Mouse (Mus musculus): ENCODE results near the gene Ephb3.

The Ephb3 gene

GRCm38 (mm10) chr16:21208001-21208565 lies 3.5 kb downstream of the Ephb3 start:
- no peak for DNase-seq

- no peak for DNase-seq
Observed at GRCm38 (mm10) chr16:21209290-21209689, 4.7 kb downstream of the Ephb3 start.

GRCm38 (mm10) chr16:21210204-21210603 lies 5.6 kb downstream of the Ephb3 start:
- DNase-seq, result no peak

- peak; percentile 39 for DNase-seq
Observed at GRCm38 (mm10) chr16:21210667-21211338, 6.2 kb downstream of the Ephb3 start.

- no peak for DNase-seq
Observed at GRCm38 (mm10) chr16:21211501-21211900, 6.9 kb downstream of the Ephb3 start.

GRCm38 (mm10) chr16:21212369-21212768 lies 7.8 kb downstream of the Ephb3 start:
- no peak for DNase-seq

- no peak for DNase-seq
Observed at GRCm38 (mm10) chr16:21213939-21214338, 9.4 kb downstream of the Ephb3 start.

GRCm38 (mm10) chr16:21214803-21215202 lies 10.2 kb downstream of the Ephb3 start:
- DNase-seq, result no peak

- DNase-seq, result no peak
Observed at GRCm38 (mm10) chr16:21216047-21216446, 11.5 kb downstream of the Ephb3 start.

- DNase-seq, result no peak
Observed at GRCm38 (mm10) chr16:21217233-21217632, 12.7 kb downstream of the Ephb3 start.

- DNase-seq, result no peak
Observed at GRCm38 (mm10) chr16:21219656-21220055, 15.1 kb downstream of the Ephb3 start.

GRCm38 (mm10) chr16:21223038-21223437 lies 18.5 kb downstream of the Ephb3 start:
- DNase-seq, result no peak

GRCm38 (mm10) chr16:21224648-21225240 lies 20.2 kb downstream of the Ephb3 start:
- no peak for DNase-seq

- no peak for DNase-seq
Observed at GRCm38 (mm10) chr16:21226629-21227028, 22.1 kb downstream of the Ephb3 start.

GRCm38 (mm10) chr16:21235135-21235534 lies 30.6 kb downstream of the Ephb3 start:
- DNase-seq, result no peak

- no peak for DNase-seq
Observed at GRCm38 (mm10) chr16:21238722-21239121, 34.2 kb downstream of the Ephb3 start.

GRCm38 (mm10) chr16:21240547-21240946 lies 36.0 kb downstream of the Ephb3 start:
- DNase-seq, result no peak

- no peak for DNase-seq
Observed at GRCm38 (mm10) chr16:21241030-21241429, 36.5 kb downstream of the Ephb3 start.

GRCm38 (mm10) chr16:21242946-21243345 lies 38.4 kb downstream of the Ephb3 start:
- no peak for DNase-seq

- DNase-seq, result no peak
Observed at GRCm38 (mm10) chr16:21244803-21245202, 40.2 kb downstream of the Ephb3 start.

GRCm38 (mm10) chr16:21245387-21245786 lies 40.8 kb downstream of the Ephb3 start:
- no peak for DNase-seq

- peak; percentile 43 for DNase-seq
Observed at GRCm38 (mm10) chr16:21245931-21246390, 41.4 kb downstream of the Ephb3 start.

- DNase-seq, result no peak
Observed at GRCm38 (mm10) chr16:21246391-21247036, 42.0 kb downstream of the Ephb3 start.

- DNase-seq, result no peak
Observed at GRCm38 (mm10) chr16:21247037-21247432, 42.5 kb downstream of the Ephb3 start.
